Mouse (Mus musculus) subcutaneous adipose tissue, adult 2 months (tissue): ENCODE data around the gene Prpf18. TPM values are rescaled to one million over a fixed set of nuclear protein-coding genes. Genes with fewer than 3 reads are reported as not detected.

Experiments
- polyA plus RNA-seq: library from polyadenylated mRNA; depleted of rRNA; stranded (reverse); fragments of >200 nt; gene quantifications from 2 replicates; pipeline ENCODE4 v1.2.3, GENCODE M21; 2012; ENCODE audit warnings: low replicate concordance; rRNA removed

The Prpf18 gene
- polyA plus RNA-seq: 9.9 and 11.8 TPM in 2 replicates

GRCm38 (mm10) chr2:4651500-4652285, at the start of gene Prpf18:
Prpf18 (minus strand) TSS chr2:4652113.

Other genes with a start within 250 kb of the Prpf18 start
- 2.8 and 3.3 TPM in 2 replicates for gene Bend7, start 65.7 kb upstream of the Prpf18 start, polyA plus RNA-seq
- gene Sephs1, start 229.5 kb upstream of the Prpf18 start, polyA plus RNA-seq: 18.7 and 32.7 TPM in 2 replicates